Mouse (Mus musculus) kidney, embryonic 14.5 days (tissue): ENCODE measurements at regions not wholly inside any gene's neighbourhood (a gene's known extent, or its start where the extent isn't known, plus 50 kb on each side); places are given as distances from the start of the nearest gene placed in this dataset.

Experiments used
- ATAC-seq: fragments of 200-750 bp; cut with Nextera tagmentation; 2 replicates; pipeline ENCODE4 v1.8.0; 2017; ENCODE audit warnings: moderate number of reproducible peaks, mild to moderate bottlenecking, moderate TSS enrichment, moderate library complexity; ENCODE audit not compliant: low FRiP score, low TSS enrichment
- H3K27ac ChIP-seq: fragments of 300-500 bp; sonication (generic); 2 replicates; pipeline ENCODE4 v1.5.1; 2014; ENCODE audit warnings: low read depth, mild to moderate bottlenecking, low read length, moderate library complexity, mixed read lengths
- H3K27me3 ChIP-seq: fragments of 300-500 bp; sonication (generic); 2 replicates; pipeline ENCODE4 v1.6.1; 2014; ENCODE audit warnings: mild to moderate bottlenecking, low read length; ENCODE audit not compliant: control insufficient read depth, insufficient read depth
- H3K36me3 ChIP-seq: fragments of 300-500 bp; sonication (generic); 2 replicates; pipeline ENCODE4 v1.6.1; 2014; ENCODE audit warnings: low read length, mixed read lengths; ENCODE audit not compliant: control insufficient read depth, insufficient read depth
- H3K4me1 ChIP-seq: fragments of 300-500 bp; sonication (generic); 2 replicates; pipeline ENCODE4 v1.6.1; 2014; ENCODE audit warnings: low read length, mixed read lengths; ENCODE audit not compliant: control insufficient read depth, insufficient read depth
- H3K4me2 ChIP-seq: fragments of 300-500 bp; sonication (generic); replicated peaks from 2 replicates; pipeline ENCODE4 v1.6.1; 2014; ENCODE audit warnings: low read depth, mild to moderate bottlenecking, low read length
- H3K4me3 ChIP-seq: fragments of 300-500 bp; sonication (generic); 2 replicates; pipeline ENCODE4 v1.5.1; 2014; ENCODE audit warnings: mild to moderate bottlenecking, low read length
- H3K9ac ChIP-seq: fragments of 300-500 bp; sonication (generic); 2 replicates; pipeline ENCODE4 v1.6.1; 2014; ENCODE audit warnings: low read depth, mild to moderate bottlenecking, low read length, moderate library complexity
- H3K9me3 ChIP-seq: fragments of 300-500 bp; sonication (generic); 2 replicates; pipeline ENCODE4 v1.6.1; 2016; ENCODE audit warnings: low read length; ENCODE audit not compliant: control insufficient read depth
- WGBS: fragments of 180-500 bp; shearing (Covaris S2); extraction: QIAGEN DNeasy Blood & Tissue Kit; methylation state at CpG from one replicate; pipeline ENCODE4 v1.1.7; 2014; 5-methylcytosine and 5-hydroxymethylcytosine counted together

DNA sequence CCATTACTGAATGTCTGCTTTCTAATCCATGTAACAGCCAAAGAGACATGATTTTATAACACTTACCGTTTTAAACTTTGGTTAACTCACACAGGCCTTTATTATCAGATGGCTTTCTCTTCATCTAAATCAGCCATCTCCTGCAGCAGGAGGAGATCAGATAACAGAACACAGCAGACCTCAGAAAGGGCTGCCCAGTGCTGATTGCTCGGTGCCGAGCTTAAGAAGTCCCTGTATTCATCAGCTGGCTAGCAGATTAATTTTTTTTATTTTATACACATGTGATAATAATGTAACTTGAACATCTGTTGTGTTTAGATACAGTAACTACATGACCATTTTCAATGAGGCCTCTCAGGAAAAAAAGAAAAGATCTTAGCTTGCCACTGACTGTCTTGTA is 155.9 kb upstream of the Lpp start:
- no peak for ATAC-seq
- 57% methylated on average over 3 of the region's 3 CpGs for WGBS
- Histone ChIP-seq H3K36me3 (no peaks in the 10 kb centered on the region), H3K4me1 (0 out of 2 replicates have a peak, but pooled peaks cover 4% of the 10 kb centered on the region), H3K4me3 (no peak overlapping the region), H3K9me3 (no peaks in the 10 kb centered on the region), H3K9ac (no peak overlapping the region), H3K4me2 (no peak overlapping the region), H3K27ac (no peak overlapping the region), H3K27me3 (no peaks in the 10 kb centered on the region)

- ATAC-seq: no peak
- no peaks in the 10 kb centered on the region for H3K27me3 ChIP-seq
- no peaks in the 10 kb centered on the region for H3K9me3 ChIP-seq
- no peaks in the 10 kb centered on the region for H3K36me3 ChIP-seq
- no peak overlapping the region for H3K9ac ChIP-seq
- H3K27ac ChIP-seq: no peak overlapping the region
- H3K4me3 ChIP-seq: no peak overlapping the region
- WGBS: 93% methylated on average over 3 of the region's 3 CpGs
- 0 out of 2 replicates have a peak, but pooled peaks cover 4% of the 10 kb centered on the region for H3K4me1 ChIP-seq
- no peak overlapping the region for H3K4me2 ChIP-seq
These were observed 156.3 kb upstream of the Lpp start for GRCm38 (mm10) chr16:24237013-24237412.

GRCm38 (mm10) chr16:24236511-24236910 is 156.8 kb upstream of the Lpp start:
- Histone ChIP-seq H3K4me1 (0 out of 2 replicates have a peak, but pooled peaks cover 4% of the 10 kb centered on the region), H3K4me3 (no peak overlapping the region), H3K27me3 (no peaks in the 10 kb centered on the region), H3K4me2 (no peak overlapping the region), H3K9me3 (no peaks in the 10 kb centered on the region), H3K36me3 (no peaks in the 10 kb centered on the region), H3K27ac (no peak overlapping the region), H3K9ac (no peak overlapping the region)
- WGBS: 66% methylated on average over 3 of the region's 3 CpGs
- ATAC-seq: no peak

DNA sequence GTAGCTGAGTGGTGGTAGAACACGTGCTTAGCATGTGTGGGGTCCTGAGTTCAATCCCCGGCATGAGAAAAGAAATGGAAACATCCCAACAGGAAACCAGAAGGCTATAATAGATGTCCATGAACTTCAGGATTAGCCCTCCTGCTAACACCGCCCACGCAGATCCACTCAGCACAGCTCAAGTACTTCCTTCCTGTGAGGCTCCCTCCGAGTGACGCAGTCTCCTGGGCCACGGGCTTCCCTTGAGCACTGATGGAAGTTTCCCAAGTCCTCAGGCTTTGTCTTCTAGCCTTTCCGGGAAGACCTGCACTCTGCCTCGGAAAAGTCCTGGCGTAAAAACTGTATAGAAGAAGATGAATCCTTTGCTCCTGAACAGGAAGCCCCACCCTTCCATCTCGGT is 158.5 kb upstream of the Lpp start:
- no peaks in the 10 kb centered on the region for H3K36me3 ChIP-seq
- H3K4me2 ChIP-seq: no peak overlapping the region
- no peaks in the 10 kb centered on the region for H3K9me3 ChIP-seq
- H3K4me1 ChIP-seq: peaks cover 4% of the 10 kb centered on the region; the same call in 1 of the 2 replicates
- H3K9ac ChIP-seq: no peak overlapping the region
- H3K27ac ChIP-seq: no peak overlapping the region
- H3K27me3 ChIP-seq: no peaks in the 10 kb centered on the region
- 78% methylated on average over 11 of the region's 11 CpGs for WGBS
- H3K4me3 ChIP-seq: no peak overlapping the region
- no peak for ATAC-seq

DNA sequence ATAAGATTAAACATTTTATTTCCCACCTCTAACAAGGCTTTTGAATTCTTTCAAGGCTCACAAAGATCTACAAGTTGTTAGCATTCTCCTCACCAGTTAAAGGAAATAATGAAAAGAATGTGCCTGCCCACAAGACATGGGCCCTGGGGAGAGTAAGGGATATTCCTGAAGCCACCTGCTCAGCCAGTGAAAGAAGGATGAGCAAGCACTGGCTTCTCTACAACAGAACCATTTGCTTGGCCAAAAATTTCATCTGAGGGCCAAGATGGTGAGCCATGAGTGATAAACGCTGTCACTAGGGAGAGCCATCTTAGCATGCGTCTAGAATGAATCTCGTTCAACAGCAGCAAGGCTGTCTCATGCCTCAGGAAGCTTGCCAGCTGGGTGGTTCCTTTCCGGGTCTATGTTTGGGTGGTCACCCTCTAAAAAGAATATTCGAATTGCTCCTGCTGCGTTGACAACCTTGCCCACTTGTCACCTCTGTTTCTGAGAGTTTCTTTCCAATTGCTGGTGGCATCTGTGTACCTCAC is 161.2 kb upstream of the Lpp start:
- H3K9me3 ChIP-seq: no peaks in the 10 kb centered on the region
- no peak overlapping the region for H3K4me3 ChIP-seq
- no peak overlapping the region for H3K27ac ChIP-seq
- 88% methylated on average over 6 of the region's 6 CpGs for WGBS
- H3K4me1 ChIP-seq: no peaks in the 10 kb centered on the region; the same call in 1 of the 2 replicates
- H3K36me3 ChIP-seq: no peaks in the 10 kb centered on the region
- no peak for ATAC-seq
- no peaks in the 10 kb centered on the region for H3K27me3 ChIP-seq
- H3K9ac ChIP-seq: no peak overlapping the region
- no peak overlapping the region for H3K4me2 ChIP-seq

DNA sequence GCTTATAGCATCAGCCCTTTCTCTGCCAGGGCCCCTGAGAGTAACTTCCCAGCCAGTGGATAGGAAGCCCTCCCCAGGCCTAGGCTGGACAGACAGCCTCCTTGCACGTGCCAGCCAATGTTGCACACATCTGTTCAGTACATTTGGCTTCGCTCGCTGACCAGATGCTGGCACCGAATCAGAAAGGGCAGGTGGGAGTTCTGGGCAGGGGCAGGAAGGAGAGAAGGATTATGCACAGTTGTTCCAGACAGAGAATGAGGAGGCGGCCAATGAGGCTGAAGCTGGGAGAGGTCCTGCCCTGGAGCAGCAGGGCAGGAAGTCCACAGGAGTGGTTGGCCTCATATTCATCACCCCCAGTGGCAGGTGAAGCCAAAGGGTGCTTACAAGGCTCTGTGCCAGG is 161.8 kb upstream of the Lpp start:
- H3K27ac ChIP-seq: no peak overlapping the region
- no peak overlapping the region for H3K9ac ChIP-seq
- peak; percentile 35; the same call in 1 of the 2 replicates for ATAC-seq
- H3K9me3 ChIP-seq: no peaks in the 10 kb centered on the region
- no peaks in the 10 kb centered on the region; the same call in 1 of the 2 replicates for H3K4me1 ChIP-seq
- H3K4me2 ChIP-seq: no peak overlapping the region
- no peaks in the 10 kb centered on the region for H3K36me3 ChIP-seq
- H3K4me3 ChIP-seq: no peak overlapping the region
- H3K27me3 ChIP-seq: no peaks in the 10 kb centered on the region
- WGBS: 58% methylated on average over 5 of the region's 5 CpGs

GRCm38 (mm10) chr16:24229002-24229607 is 164.2 kb upstream of the Lpp start:
- WGBS: 72% methylated on average over 7 of the region's 7 CpGs
- Histone ChIP-seq H3K4me3 (no peak overlapping the region), H3K4me2 (no peak overlapping the region), H3K9ac (no peak overlapping the region), H3K9me3 (no peaks in the 10 kb centered on the region), H3K27me3 (no peaks in the 10 kb centered on the region), H3K4me1 (no peaks in the 10 kb centered on the region; the same call in 1 of the 2 replicates), H3K27ac (no peak overlapping the region), H3K36me3 (no peaks in the 10 kb centered on the region)
- ATAC-seq: no peak

GRCm38 (mm10) chr16:24225897-24226296 is 167.4 kb upstream of the Lpp start:
- ATAC-seq: no peak
- H3K9ac ChIP-seq: no peak overlapping the region
- WGBS: 78% methylated on average over 4 of the region's 4 CpGs
- H3K4me3 ChIP-seq: no peak overlapping the region
- H3K27ac ChIP-seq: no peak overlapping the region
- H3K36me3 ChIP-seq: no peaks in the 10 kb centered on the region
- no peaks in the 10 kb centered on the region for H3K27me3 ChIP-seq
- no peak overlapping the region for H3K4me2 ChIP-seq
- no peaks in the 10 kb centered on the region; the same call in 1 of the 2 replicates for H3K4me1 ChIP-seq
- H3K9me3 ChIP-seq: no peaks in the 10 kb centered on the region

- WGBS: 89% methylated on average over 1 of the region's 1 CpGs
- Histone ChIP-seq H3K9me3 (no peaks in the 10 kb centered on the region), H3K4me1 (no peaks in the 10 kb centered on the region; the same call in 1 of the 2 replicates), H3K9ac (no peak overlapping the region), H3K4me2 (no peak overlapping the region), H3K27ac (no peak overlapping the region), H3K27me3 (no peaks in the 10 kb centered on the region), H3K36me3 (no peaks in the 10 kb centered on the region), H3K4me3 (no peak overlapping the region)
- no peak for ATAC-seq
These were observed 168.2 kb upstream of the Lpp start for GRCm38 (mm10) chr16:24225090-24225489.
